19 mouse cellular contexts compared by ENCODE assay signal in genomic region chr5:30624311-30624710, GRCm38 (mm10). TPM values are rescaled to one million over a fixed set of nuclear protein-coding genes. Genes with fewer than 3 reads are reported as not detected.
"Had no signal": no experiment of that assay in that cellular context is flagged by ENCODE, and none has a peak within 500 bp of the region (broad histone marks: within the 10 kb centered on the region; RNA-seq: fewer than 3 reads in every experiment).

No protein-coding gene starts in this region.

- H3K4me3 ChIP-seq: left cerebral cortex, adult 2 months; liver, embryonic 13.5 days; midbrain, embryonic 12.5 days; midbrain, embryonic 15.5 days; myocyte; neural tube, embryonic 13.5 days; stomach, embryonic 15.5 days had no signal

- H3K36me3 ChIP-seq: liver, embryonic 13.5 days; midbrain, embryonic 12.5 days; midbrain, embryonic 15.5 days; neural tube, embryonic 13.5 days; stomach, embryonic 15.5 days had no signal

- H3K4me2 ChIP-seq: liver, embryonic 13.5 days; midbrain, embryonic 12.5 days; midbrain, embryonic 15.5 days; neural tube, embryonic 13.5 days; stomach, embryonic 15.5 days had no signal

- H3K9ac ChIP-seq: liver, embryonic 13.5 days; midbrain, embryonic 12.5 days; midbrain, embryonic 15.5 days; neural tube, embryonic 13.5 days; stomach, embryonic 15.5 days had no signal

- H3K27ac ChIP-seq: kidney, postnatal 0 days; left cerebral cortex, adult 2 months; liver, embryonic 13.5 days; midbrain, embryonic 12.5 days; midbrain, embryonic 15.5 days; neural tube, embryonic 13.5 days; stomach, embryonic 15.5 days had no signal

- DNase-seq: kidney, adult 2 months; kidney, postnatal 25 days; layer of hippocampus, postnatal 36 days; liver, embryonic 13.5 days; retina, postnatal 1 day; right cerebral cortex, postnatal 25 days; spleen, adult 18-20 months; thymus, adult 18-20 months; thymus, postnatal 36 days had no signal

- H3K9me3 ChIP-seq: liver, embryonic 13.5 days; midbrain, embryonic 12.5 days; midbrain, embryonic 15.5 days; neural tube, embryonic 13.5 days; stomach, embryonic 15.5 days had no signal

- ATAC-seq: midbrain, embryonic 15.5 days had no signal

RNA-seq across cellular contexts. Expression of gene Kcnk3, which starts 36.3 kb away (rescaled TPM):
- total RNA-seq: megakaryocyte progenitor cell, adult 5-6 weeks; megakaryocyte-erythroid progenitor cell, adult 5-6 weeks; neutrophil, adult 5-6 weeks had no signal
